Mouse (Mus musculus): ENCODE measurements around the gene Slamf6. TPM values are rescaled to one million over a fixed set of nuclear protein-coding genes. Genes with fewer than 3 reads are reported as not detected.

Slamf6 gene
- 100 to 1,000 TPM; 564 to 674 TPM for polyA plus RNA-seq (2017; shearing (Covaris generic))

GRCm38 (mm10) chr1:171917305-171918039 lies at the start of gene Slamf6:
Gene Slamf6 (plus strand): TSS chr1:171917515.

GRCm38 (mm10) chr1:171895364-171895763 lies 22.0 kb upstream of the Slamf6 start, which contains the start of gene Gm10521:
Gene Gm10521 (plus strand): TSS chr1:171895664.

Other genes starting within 250 kb of the Slamf6 start
- 100 to 1,000 TPM; 364 to 636 TPM for gene Cd48, start 235.5 kb upstream of the Slamf6 start, polyA plus RNA-seq (2017; shearing (Covaris generic))
- gene Slamf1, start 150.4 kb upstream of the Slamf6 start, polyA plus RNA-seq (2017; shearing (Covaris generic)): 10 to 100 TPM; 52.5 to 76.3 TPM
- 100 to 1,000 TPM; 116 to 121 TPM for gene Cd84, start 77.8 kb upstream of the Slamf6 start, polyA plus RNA-seq (2017; shearing (Covaris generic))
- under 1 TPM; 0.37 to 0.47 TPM for gene Gm10521, start 21.9 kb upstream of the Slamf6 start, polyA plus RNA-seq (2017; shearing (Covaris generic))
- 1 to 10 TPM in 1 of 2 experiments, under 1 TPM in 1; 0.39 to 6.2 TPM for gene Vangl2, start 110.9 kb downstream of the Slamf6 start, polyA plus RNA-seq (2017; shearing (Covaris generic))
- not detected for gene Nhlh1, start 140.1 kb downstream of the Slamf6 start, polyA plus RNA-seq (2017; shearing (Covaris generic))
- 100 to 1,000 TPM; 141 to 203 TPM for gene Copa, start 165.0 kb downstream of the Slamf6 start, polyA plus RNA-seq (2017; shearing (Covaris generic))
- gene Ncstn, start 165.3 kb downstream of the Slamf6 start, polyA plus RNA-seq (2017; shearing (Covaris generic)): 100 to 1,000 TPM in 1 of 2 experiments, 10 to 100 TPM in 1; 99.5 to 121 TPM
- gene Pex19, start 209.2 kb downstream of the Slamf6 start, polyA plus RNA-seq (2017; shearing (Covaris generic)): 10 to 100 TPM; 58.1 to 61.7 TPM
- gene Dcaf8, start 230.6 kb downstream of the Slamf6 start, polyA plus RNA-seq (2017; shearing (Covaris generic)): 100 to 1,000 TPM; 103 to 111 TPM

Data from activated CD4-positive, CD25-positive, alpha-beta regulatory T cell (primary cell).